Mouse (Mus musculus) testis, adult 2 months (tissue): Measurements from ENCODE around the gene Parp8. TPM values are rescaled to one million over a fixed set of nuclear protein-coding genes. Genes with fewer than 3 reads are reported as not detected.

Source experiments
- H3K27ac ChIP-seq: fragments of 200-500 bp; 2 replicates; pipeline ENCODE4 v1.5.1; 2012; ENCODE audit warnings: low read depth, low read length; ENCODE audit not compliant: control insufficient read depth, insufficient read depth
- H3K27me3 ChIP-seq: fragments of 200-500 bp; 2 replicates; pipeline ENCODE4 v1.6.1; 2012; ENCODE audit warnings: mild to moderate bottlenecking, low read length, moderate library complexity; ENCODE audit not compliant: control insufficient read depth, insufficient read depth
- H3K36me3 ChIP-seq: fragments of 200-500 bp; 2 replicates; pipeline ENCODE4 v1.6.1; 2012; ENCODE audit warnings: mild to moderate bottlenecking, low read length; ENCODE audit not compliant: control insufficient read depth, insufficient read depth
- H3K4me1 ChIP-seq: fragments of 200-500 bp; 2 replicates; pipeline ENCODE4 v1.6.1; 2012; ENCODE audit warnings: low read length; ENCODE audit not compliant: control insufficient read depth, insufficient read depth
- H3K4me3 ChIP-seq: fragments of 200-500 bp; 2 replicates; pipeline ENCODE4 v1.5.1; 2012; ENCODE audit warnings: low read depth, mild to moderate bottlenecking, low read length, moderate library complexity, mixed read lengths; ENCODE audit not compliant: control insufficient read depth
- CTCF ChIP-seq: fragments of 200-500 bp; IDR thresholded peaks from 2 replicates; pipeline ENCODE4 v1.5.1; 2012; ENCODE audit warnings: low read depth, mild to moderate bottlenecking, inconsistent platforms, low read length, moderate library complexity; ENCODE audit not compliant: control insufficient read depth, insufficient read depth, insufficient replicate concordance
- POLR2A ChIP-seq: fragments of 200-500 bp; IDR thresholded peaks from 2 replicates; pipeline ENCODE4 v1.6.1; 2012; ENCODE audit warnings: low read depth, mild to moderate bottlenecking, inconsistent platforms, low read length, moderate library complexity; ENCODE audit not compliant: control insufficient read depth
- polyA plus RNA-seq: library from polyadenylated mRNA; depleted of rRNA; stranded (reverse); fragments of >200 nt; gene quantifications from 2 replicates; pipeline ENCODE4 v1.2.3, GENCODE M21; 2012

Gene Parp8
- polyA plus RNA-seq, 1 experiment = 5.8 TPM

DNA sequence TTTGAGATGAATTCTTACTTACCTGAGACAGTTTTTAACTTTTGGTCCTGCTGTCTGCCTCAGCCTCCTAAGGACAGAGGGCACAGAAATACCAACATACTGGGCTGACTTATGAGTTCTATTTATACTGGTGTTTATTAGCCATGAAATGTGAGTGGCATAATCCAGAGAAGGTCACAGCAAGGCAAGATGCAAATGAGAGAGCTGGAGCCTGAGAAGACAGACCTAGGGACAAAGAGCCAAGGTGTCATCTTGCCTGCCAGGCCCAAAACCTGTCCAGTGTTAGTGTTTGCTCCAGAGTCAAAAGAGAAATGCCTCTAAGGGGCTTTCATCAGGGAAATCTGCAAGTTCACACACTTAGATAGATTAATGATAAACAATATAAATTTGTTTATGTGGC, 15.7 kb upstream of the Parp8 start:
- no peaks in the 10 kb centered on the region for H3K36me3 ChIP-seq
- H3K27ac ChIP-seq = no peak overlapping the region
- no peaks in the 10 kb centered on the region for H3K27me3 ChIP-seq
- no peak overlapping the region for H3K4me3 ChIP-seq
- H3K4me1 ChIP-seq = no peaks in the 10 kb centered on the region
- TF ChIP-seq CTCF = no peak
- TF ChIP-seq POLR2A = no peak

- Histone ChIP-seq H3K36me3 (no peaks in the 10 kb centered on the region), H3K27me3 (no peaks in the 10 kb centered on the region), H3K4me1 (no peaks in the 10 kb centered on the region), H3K27ac (no peak overlapping the region), H3K4me3 (no peak overlapping the region)
- no peak for TF ChIP-seq POLR2A
- no peak for TF ChIP-seq CTCF
These were observed 10.9 kb upstream of the Parp8 start for GRCm38 (mm10) chr13:117036277-117036676.

- Histone ChIP-seq H3K4me1 (no peaks in the 10 kb centered on the region), H3K4me3 (no peak overlapping the region), H3K27ac (no peak overlapping the region), H3K27me3 (no peaks in the 10 kb centered on the region), H3K36me3 (no peaks in the 10 kb centered on the region)
- no peak for TF ChIP-seq CTCF
- no peak for TF ChIP-seq POLR2A
These were observed 9.8 kb upstream of the Parp8 start for GRCm38 (mm10) chr13:117035121-117035520.

GRCm38 (mm10) chr13:117034676-117035075, 9.3 kb upstream of the Parp8 start:
- Histone ChIP-seq H3K27me3 (no peaks in the 10 kb centered on the region), H3K27ac (no peak overlapping the region), H3K4me3 (no peak overlapping the region), H3K4me1 (no peaks in the 10 kb centered on the region), H3K36me3 (no peaks in the 10 kb centered on the region)
- no peak for TF ChIP-seq CTCF

DNA sequence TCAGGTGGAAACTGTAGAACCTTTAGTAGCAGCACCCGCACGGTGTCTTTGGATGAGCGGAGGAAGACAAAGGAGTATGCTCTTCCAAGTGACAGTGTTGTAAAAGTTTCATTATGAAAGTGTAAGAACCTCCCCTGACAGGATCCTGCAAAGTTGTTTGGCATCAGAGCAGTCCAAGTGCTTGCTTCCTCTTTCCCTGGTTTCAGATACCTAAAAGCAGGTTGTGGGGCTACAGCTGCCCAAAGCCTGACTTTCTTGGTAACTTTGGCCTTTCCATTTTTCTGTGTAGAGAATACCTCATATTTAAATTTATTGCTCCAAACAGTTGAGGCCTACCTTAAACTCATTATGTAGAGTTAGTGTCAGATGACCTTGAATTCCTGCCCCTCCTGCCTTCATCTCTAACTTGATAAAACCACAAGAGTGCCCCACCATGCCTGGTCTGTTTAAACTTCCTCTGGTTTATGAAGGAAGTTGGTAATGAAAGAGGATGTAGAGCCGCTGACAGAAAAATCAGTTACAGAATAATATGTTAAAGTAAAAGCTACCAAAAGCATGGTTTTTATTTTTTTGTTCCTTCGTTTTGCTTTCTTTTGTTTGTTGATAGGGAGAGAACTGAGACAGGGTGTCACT, 8.5 kb upstream of the Parp8 start:
- Histone ChIP-seq H3K27me3 (no peaks in the 10 kb centered on the region), H3K4me3 (no peak overlapping the region), H3K27ac (no peak overlapping the region; the same call in 1 of the 2 replicates), H3K4me1 (no peaks in the 10 kb centered on the region), H3K36me3 (no peaks in the 10 kb centered on the region)
- TF ChIP-seq CTCF (no peak), POLR2A (no peak)

- Histone ChIP-seq H3K4me1 (no peaks in the 10 kb centered on the region), H3K27ac (no peak overlapping the region), H3K27me3 (no peaks in the 10 kb centered on the region), H3K36me3 (no peaks in the 10 kb centered on the region), H3K4me3 (no peak overlapping the region)
- no peak for TF ChIP-seq POLR2A
- no peak for TF ChIP-seq CTCF
These were observed 7.1 kb upstream of the Parp8 start for GRCm38 (mm10) chr13:117032402-117032801.

DNA sequence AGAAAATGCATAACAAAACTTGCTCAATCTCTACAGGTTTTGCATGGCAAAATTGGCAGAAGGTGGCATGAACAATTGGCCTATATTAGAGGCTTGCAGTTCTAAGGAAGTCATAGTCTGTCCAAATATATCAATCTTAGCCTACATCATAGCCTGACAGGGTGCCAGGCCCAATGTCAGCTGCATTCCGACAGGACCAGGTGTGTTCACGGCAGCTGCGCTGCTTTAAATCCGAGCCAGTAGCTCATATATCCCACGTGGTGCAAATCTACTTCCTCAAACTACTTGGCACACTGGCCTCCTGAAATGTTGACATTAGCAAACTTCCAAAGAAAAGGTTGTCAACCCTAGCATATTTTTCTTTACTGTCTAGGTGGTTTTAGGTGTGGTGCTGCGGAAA, 6.2 kb upstream of the Parp8 start:
- Histone ChIP-seq H3K36me3 (no peaks in the 10 kb centered on the region), H3K4me3 (no peak overlapping the region), H3K4me1 (no peaks in the 10 kb centered on the region), H3K27me3 (no peaks in the 10 kb centered on the region), H3K27ac (no peak overlapping the region)
- TF ChIP-seq CTCF = no peak
- TF ChIP-seq POLR2A = no peak

DNA sequence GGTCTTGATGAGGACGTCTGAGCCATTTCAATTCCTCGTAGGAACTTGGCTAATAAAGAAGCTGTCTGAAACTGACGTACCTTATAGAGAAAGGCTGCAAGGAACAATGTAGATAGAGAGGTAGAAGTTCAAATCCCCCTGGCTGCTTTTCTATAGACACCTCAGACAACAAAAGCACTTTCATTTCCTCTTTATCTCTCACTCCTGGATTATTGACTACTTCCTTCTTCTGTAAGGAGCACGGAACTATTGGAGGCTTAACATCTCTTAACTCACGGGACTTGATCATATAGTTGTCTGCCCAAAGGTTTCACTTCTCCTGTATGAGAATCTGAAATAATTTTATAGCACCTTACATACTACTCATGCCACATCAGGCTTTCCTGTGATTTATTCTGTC, 2.9 kb upstream of the Parp8 start:
- H3K4me3 ChIP-seq = no peak overlapping the region
- no peaks in the 10 kb centered on the region for H3K36me3 ChIP-seq
- no peak overlapping the region for H3K27ac ChIP-seq
- TF ChIP-seq POLR2A (no peak), CTCF (no peak)
- no peaks in the 10 kb centered on the region for H3K27me3 ChIP-seq
- H3K4me1 ChIP-seq = peaks cover 7% of the 10 kb centered on the region
